Mouse (Mus musculus) left cerebral cortex, postnatal 10 days (tissue): ENCODE measurements around the gene Chst7. TPM values are rescaled to one million over a fixed set of nuclear protein-coding genes. Genes with fewer than 3 reads are reported as not detected.

Source experiments
- DNase-seq, 2 experiments: peaks; one replicate each; pipeline ENCODE4 v3.0.0; 2021 to 2022; ENCODE audit warnings: low spot score in 2 of 2, mixed read lengths in 1 of 2; ENCODE audit errors: extremely low spot score in 1 of 2
- intact Hi-C: fragments of 180-260 bp; cut with DNase I; formaldehyde crosslinking; loops from one replicate; pipeline ENCODE4 v1.15.1; 2025
- total RNA-seq, 2 experiments: library from RNA; stranded (reverse); gene quantifications; 2 replicates each; pipeline ENCODE4 v1.2.3; 2021

Chst7 gene
- total RNA-seq: 1 to 10 TPM; 3.7 to 4.8 TPM

DNA sequence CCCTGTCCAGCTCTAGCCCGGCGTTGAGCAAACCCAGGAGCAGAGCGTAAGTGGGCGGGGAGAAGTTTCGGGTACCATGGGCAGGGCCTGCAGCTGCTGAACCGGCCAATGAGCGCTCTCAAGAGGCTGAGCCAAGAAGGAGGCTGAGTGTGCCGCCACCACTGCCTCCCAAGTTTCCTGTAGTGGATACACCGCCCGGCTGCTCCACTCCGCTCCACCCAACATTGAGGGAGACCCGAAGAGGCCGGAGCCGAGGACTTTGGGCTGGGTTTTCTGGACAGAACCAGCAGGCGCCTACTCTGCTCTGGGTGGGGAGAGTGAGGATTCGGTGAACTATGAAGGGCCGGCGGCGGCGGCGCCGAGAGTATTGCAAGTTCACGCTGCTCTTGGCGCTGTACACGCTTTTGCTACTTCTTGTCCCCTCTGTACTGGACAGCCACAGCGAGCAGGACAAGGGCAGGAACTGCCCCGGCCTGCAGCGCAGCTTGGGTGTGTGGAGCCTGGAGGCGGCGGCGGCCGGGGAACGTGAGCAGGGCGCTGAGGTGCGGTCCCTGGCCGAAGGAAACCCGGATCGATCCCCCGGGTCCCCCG, at the start of gene Chst7:
Gene Chst7, plus strand, starts transcription at position 180 of the 591 bp plus-strand sequence.
- peak; percentile 32 to 79 for DNase-seq
- intact Hi-C loops: no loop called here

DNA sequence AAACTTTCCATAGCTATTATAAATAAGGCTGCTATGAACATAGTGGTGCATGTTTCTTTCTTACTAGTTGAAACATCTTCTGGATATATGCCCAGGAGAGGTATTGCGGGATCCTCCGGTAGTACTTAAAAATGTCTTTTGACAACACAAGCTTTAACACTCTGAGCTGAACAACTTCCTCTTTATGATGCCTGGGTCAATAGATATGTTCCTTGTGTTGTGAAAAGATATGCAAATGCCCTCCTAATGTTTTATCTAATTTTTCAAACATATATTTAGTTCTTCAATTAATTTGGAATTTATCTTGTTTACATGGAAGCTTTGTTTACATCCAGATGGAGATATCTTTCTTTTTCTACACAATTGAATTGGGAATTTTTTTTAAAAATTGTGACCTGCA, 47.1 kb upstream of the Chst7 start:
- DNase-seq: no peak
- intact Hi-C loops: no loop called here

DNA sequence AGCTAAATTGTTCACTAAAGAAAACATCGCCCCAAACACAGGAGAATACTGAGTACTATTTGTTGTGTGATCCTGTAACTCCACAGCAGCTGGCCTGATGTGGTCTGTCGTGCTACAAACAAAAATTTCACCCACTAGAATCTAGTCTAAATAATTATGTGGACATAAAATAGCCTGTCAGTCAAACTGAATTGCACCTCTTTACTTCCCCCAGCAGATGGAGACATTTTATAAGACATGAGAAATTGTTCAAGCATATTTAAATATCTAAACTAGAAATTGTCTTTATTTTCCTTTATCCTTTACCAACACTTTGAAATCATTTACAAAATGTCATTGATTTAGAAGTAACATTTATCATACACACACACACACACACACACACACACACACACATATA, 38.4 kb upstream of the Chst7 start:
- DNase-seq: peak in 1 of 2 experiments; percentile 7
- intact Hi-C loops: loop anchor here (2.0 to 5.0 kb wide), 2 partner anchors 138 to 316 kb away; no protein-coding TSS in a partner anchor

DNA sequence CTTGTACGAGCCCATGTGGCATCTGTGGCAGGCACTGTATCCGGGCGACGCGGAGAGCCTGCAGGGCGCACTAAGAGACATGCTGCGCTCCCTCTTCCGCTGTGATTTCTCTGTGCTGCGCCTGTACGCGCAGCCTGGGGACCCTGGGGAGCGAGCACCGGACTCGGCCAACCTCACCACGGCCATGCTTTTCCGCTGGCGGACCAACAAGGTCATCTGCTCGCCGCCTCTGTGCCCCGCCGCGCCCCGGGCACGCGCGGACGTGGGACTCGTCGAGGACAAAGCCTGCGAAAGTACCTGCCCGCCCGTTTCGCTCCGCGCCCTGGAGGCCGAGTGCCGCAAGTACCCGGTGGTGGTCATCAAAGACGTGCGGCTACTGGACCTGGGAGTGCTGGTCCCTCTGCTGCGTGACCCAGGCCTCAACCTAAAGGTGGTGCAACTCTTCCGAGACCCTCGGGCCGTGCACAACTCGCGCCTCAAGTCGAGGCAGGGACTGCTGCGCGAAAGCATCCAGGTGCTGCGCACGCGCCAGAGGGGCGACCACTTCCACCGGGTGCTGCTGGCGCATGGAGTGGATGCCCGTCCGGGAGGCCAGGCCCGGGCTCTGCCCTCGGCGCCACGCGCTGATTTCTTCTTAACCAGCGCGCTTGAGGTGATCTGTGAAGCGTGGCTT, 872 bp downstream of the Chst7 start:
- DNase-seq: peak in 1 of 2 experiments; percentile 22
- intact Hi-C loops: loop anchor here (10.0 kb wide), 1 partner anchor 95 kb away; no protein-coding TSS in a partner anchor

DNA sequence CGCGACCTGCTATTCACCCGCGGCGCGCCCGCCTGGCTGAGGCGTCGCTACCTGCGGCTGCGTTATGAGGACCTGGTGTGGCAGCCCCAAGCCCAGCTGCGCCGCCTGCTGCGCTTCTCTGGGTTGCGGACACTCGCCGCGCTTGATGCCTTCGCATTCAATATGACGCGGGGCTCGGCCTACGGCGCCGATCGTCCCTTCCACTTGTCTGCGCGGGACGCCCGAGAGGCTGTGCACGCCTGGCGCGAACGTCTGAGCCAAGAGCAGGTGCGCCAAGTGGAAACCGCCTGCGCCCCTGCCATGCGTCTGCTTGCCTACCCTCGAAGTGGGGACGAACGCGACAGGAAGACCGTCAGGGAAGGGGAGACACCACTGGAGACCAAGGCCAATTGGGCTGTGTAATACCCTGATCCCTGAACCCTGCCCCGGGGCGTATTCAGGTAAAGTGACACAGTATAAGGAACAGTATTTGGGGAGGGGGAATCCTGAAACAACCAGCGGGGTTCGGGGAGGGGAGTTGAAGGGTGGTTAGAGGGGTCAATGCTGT, 1.5 kb downstream of the Chst7 start:
- DNase-seq: peak in 1 of 2 experiments; percentile 22
- intact Hi-C loops: loop anchor here (10.0 kb wide), 1 partner anchor 94 kb away; no protein-coding TSS in a partner anchor

DNA sequence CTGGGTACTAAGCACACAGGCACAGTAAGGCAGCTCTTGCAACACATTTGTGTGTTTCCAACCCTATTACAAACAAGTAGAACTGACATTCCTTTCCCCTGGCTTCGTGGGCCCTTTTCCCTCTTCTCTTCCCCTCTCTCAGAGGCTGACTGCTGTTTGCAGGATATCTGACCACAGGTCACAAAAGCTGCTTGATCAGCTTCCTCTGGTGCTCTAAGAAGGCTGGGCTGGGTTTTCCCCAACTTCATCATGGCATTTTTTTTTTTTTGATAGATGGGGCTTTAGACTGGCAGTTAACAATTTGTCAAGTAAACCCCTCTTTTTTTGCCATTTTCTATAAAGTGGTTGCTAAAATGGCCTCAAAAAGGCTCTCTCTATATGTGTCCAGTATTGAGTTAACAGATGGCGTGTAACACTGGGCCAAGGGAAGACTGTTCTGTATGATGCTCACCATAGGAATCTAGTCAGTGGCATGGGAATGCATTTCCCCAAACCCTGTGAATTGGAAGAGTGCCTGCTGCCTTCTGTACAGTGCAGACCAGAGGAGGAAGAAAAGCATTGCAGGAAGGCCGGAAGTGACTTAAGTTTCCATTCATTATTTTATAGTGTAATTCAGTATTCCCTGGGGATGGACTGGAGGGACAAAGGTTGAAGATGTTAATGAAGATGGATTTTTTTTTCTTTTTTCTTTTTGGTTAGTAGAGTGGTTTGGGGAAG, 2.6 kb downstream of the Chst7 start:
- intact Hi-C loops: loop anchor here (10.0 kb wide), 1 partner anchor 93 kb away; no protein-coding TSS in a partner anchor
- no peak for DNase-seq

DNA sequence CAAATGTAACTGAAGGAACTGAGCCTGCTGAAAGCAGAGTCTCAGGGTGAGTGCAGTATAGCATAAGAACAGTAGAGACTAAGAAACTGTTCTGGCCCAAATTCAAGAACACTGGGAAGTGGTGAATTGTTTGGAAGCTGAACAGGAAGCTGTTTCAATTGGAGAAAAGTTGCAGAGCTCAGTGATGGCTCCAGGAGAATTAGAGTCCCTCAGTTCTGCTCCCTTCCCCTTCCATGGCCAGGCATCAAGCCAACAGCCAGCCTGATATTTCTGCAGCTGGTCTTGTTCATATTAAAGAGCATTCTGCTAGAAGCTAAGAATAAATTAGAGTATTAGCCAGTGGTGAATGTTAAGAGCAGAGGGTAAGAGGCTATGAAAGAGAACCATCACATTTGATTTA, 7.3 kb downstream of the Chst7 start:
- DNase-seq: peak in 1 of 2 experiments; percentile 19
- intact Hi-C loops: loop anchor here (10.0 kb wide), 1 partner anchor 88 kb away; no protein-coding TSS in a partner anchor

DNA sequence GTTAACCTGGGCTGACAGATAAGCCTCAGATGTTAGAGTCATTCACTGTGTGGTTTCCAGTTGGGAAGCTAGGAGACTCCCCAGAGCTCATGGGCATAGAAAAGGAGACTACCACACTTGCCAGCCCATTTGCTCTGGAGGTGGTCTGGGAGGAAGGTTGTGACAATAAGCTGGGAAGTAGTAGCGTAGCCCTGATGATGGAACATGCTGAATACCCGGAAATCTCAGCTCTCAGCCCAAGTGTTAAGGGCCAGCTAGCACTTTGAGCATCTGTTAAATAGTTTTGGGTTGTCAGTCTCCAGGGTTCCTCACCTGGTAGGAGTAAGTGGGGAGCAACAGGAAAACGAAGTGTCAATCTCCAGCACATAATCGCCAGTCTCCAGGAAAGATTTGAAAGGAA, 10.8 kb downstream of the Chst7 start:
- intact Hi-C loops: no loop called here
- no peak for DNase-seq

DNA sequence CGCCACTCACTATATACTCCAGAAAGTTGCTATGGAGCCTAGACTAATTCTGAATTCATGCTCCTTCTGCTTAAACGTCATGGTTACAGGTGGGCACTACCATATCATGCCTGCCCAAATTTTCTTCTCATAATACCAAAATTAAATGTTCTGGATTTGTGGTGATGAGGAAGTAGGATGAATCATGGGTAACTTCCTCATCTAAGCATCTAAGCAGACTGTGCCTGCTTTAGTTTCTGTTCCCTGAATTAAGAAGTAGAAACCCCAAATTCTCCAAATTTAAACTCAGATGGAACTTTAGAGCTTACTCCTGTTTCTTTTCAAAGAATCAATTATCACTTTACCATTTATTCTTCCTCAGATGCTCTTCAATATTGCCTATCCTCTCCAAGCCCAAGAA, 58.4 kb downstream of the Chst7 start:
- DNase-seq: no peak
- intact Hi-C loops: no loop called here

DNA sequence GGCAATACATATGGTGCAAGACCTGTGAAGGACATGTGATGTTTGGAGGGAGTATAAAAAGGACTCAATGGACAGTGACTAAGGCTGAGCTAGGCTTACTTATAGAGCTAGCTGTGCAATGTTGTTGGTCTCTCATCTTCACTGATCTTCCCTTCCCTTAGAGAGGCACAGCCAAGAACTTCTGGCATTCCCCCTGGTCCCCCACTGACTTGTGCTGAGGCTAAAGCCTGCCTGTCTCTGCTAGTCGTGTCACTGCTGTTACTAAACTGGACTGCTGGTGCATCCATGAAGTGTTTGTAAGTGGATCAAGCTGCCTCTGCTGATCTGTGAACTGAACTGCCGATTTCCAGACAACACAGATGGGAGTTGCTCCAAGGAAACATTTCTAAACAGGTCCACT, 66.1 kb downstream of the Chst7 start:
- no peak for DNase-seq
- intact Hi-C loops: no loop called here

DNA sequence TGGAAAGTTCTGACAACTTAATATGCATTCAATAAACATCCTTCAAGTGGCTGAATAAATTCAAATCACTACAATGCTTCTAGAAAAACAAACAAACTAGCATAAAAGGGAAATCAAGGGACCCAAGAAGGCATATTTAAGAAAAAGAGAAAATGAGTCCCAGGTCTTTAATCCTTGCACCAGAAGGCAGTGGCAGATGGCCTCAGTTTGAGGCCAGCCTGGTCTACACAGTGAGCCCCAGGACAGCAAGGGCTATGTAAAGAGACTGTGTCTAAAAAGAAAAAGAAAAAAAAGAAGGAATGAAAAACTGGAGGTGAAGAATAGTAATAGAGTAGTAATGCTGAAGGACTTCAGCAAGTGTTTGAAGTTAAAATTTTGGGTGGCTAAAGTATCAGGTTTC, 69.6 kb downstream of the Chst7 start:
- intact Hi-C loops: no loop called here
- no peak for DNase-seq

DNA sequence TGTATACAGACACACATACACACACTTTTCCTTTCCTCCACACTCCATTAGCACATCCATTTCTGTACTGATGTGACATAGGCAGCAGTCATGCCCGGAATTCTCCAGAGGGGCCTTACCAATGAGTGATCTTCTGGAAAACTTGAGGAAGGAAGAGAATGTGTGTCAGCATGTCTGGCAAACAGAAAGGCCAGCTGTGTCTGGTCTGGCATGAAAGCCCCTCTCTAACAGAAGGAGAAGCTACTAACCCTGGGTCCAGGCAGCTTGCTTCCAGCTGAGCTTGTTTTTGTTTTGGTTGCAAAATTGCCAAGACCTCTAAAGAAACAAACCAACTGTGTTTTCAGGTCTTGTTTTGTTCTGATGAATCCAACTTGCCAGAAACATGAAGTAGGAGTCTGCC, 70.1 kb downstream of the Chst7 start:
- peak in 1 of 2 experiments; percentile 20 for DNase-seq
- intact Hi-C loops: no loop called here

Other genes starting within 250 kb of the Chst7 start
- 10 to 100 TPM; 71.0 to 75.4 TPM for gene Slc9a7, start 232.2 kb downstream of the Chst7 start, total RNA-seq